Mouse (Mus musculus) thymus, adult 18-20 months (tissue): ENCODE data around the gene Cacna2d2.
"Not testable (repeated sequence)": the region's sequence is repeated elsewhere in the genome, so short reads cannot be mapped to it uniquely, and the experiment has no call there.

Experiments
- DNase-seq, 2 experiments: peaks; one replicate each; pipeline ENCODE4 v3.0.0; 2022; ENCODE audit warnings: mixed read lengths in 2 of 2

Cacna2d2 gene

GRCm38 (mm10) chr9:107565556-107565955, 166.1 kb downstream of the Cacna2d2 start:
- DNase-seq = not testable (repeated sequence)

- DNase-seq = no peak
These were observed 166.8 kb downstream of the Cacna2d2 start for GRCm38 (mm10) chr9:107566041-107566709.

GRCm38 (mm10) chr9:107566855-107567254, 167.4 kb downstream of the Cacna2d2 start:
- no peak for DNase-seq

GRCm38 (mm10) chr9:107567702-107568319, 168.4 kb downstream of the Cacna2d2 start, which contains the start of gene Hyal2:
Gene Hyal2 (plus strand): TSS chr9:107567945.
- DNase-seq = no peak

GRCm38 (mm10) chr9:107568331-107569261, 169.2 kb downstream of the Cacna2d2 start:
- DNase-seq = peak; percentile 66 to 78

- no peak for DNase-seq
These were observed 169.9 kb downstream of the Cacna2d2 start for GRCm38 (mm10) chr9:107569270-107569669.

- DNase-seq = no peak
These were observed 170.6 kb downstream of the Cacna2d2 start for GRCm38 (mm10) chr9:107570016-107570415.

- DNase-seq = no peak
These were observed 171.4 kb downstream of the Cacna2d2 start for GRCm38 (mm10) chr9:107570845-107571244.

- no peak for DNase-seq
These were observed 172.3 kb downstream of the Cacna2d2 start for GRCm38 (mm10) chr9:107571534-107572326.

- DNase-seq = no peak
These were observed 172.9 kb downstream of the Cacna2d2 start for GRCm38 (mm10) chr9:107572327-107572662.

- not testable (repeated sequence) for DNase-seq
These were observed 174.4 kb downstream of the Cacna2d2 start for GRCm38 (mm10) chr9:107573774-107574173.

- no peak for DNase-seq
These were observed 176.4 kb downstream of the Cacna2d2 start for GRCm38 (mm10) chr9:107575579-107576356.

GRCm38 (mm10) chr9:107576357-107577107, 177.1 kb downstream of the Cacna2d2 start, which contains the start of gene Hyal1:
Gene Hyal1 (plus strand): TSS chr9:107576927.
- DNase-seq = no peak

GRCm38 (mm10) chr9:107577871-107578270, 178.5 kb downstream of the Cacna2d2 start:
- no peak for DNase-seq

- no peak for DNase-seq
These were observed 179.2 kb downstream of the Cacna2d2 start, which contains the start of gene Naa80 for GRCm38 (mm10) chr9:107578587-107578986. Gene Naa80 (plus strand): TSS chr9:107578887.
